Mouse (Mus musculus): ENCODE results near the gene Otud1. TPM values are rescaled to one million over a fixed set of nuclear protein-coding genes. Genes with fewer than 3 reads are reported as not detected.
A peak's percentile ranks its signal among the peaks of the same experiment; 100 is the strongest.

Gene Otud1
- polyA plus RNA-seq, 1 experiment from 2014 or later, result 1.2 TPM

GRCm38 (mm10) chr2:19657881-19658589, 483 bp downstream of the Otud1 start:
- peak overlapping the region; percentile 99 for H3K4me2 ChIP-seq
- no peaks in the 10 kb centered on the region for H3K9me3 ChIP-seq (replicated peaks)
- peak; percentile 82 for ATAC-seq
- H3K36me3 ChIP-seq, result no peaks in the 10 kb centered on the region
- H3K27ac ChIP-seq, result peak overlapping the region; percentile 90
- peak overlapping the region; percentile 84 for H3K9ac ChIP-seq
- peaks cover 29% of the 10 kb centered on the region for H3K4me1 ChIP-seq
- H3K27me3 ChIP-seq (replicated peaks), result peaks cover 19% of the 10 kb centered on the region
- H3K4me3 ChIP-seq, result peak overlapping the region; percentile 75
- under 1% methylated on average over 102 of the region's 108 CpGs for whole genome bisulfite sequencing (ENCODE audit: insufficient replicate concordance)

- peak overlapping the region; percentile 99 for H3K4me2 ChIP-seq
- 4% methylated on average over 49 of the region's 49 CpGs for WGBS (ENCODE audit: insufficient replicate concordance)
- H3K27me3 ChIP-seq (replicated peaks), result peaks cover 19% of the 10 kb centered on the region
- peak overlapping the region; percentile 75 for H3K4me3 ChIP-seq
- no peak for ATAC-seq
- no peaks in the 10 kb centered on the region for H3K9me3 ChIP-seq (replicated peaks)
- H3K4me1 ChIP-seq, result peaks cover 29% of the 10 kb centered on the region
- H3K9ac ChIP-seq, result peak overlapping the region; percentile 84
- no peaks in the 10 kb centered on the region for H3K36me3 ChIP-seq
- peak overlapping the region; percentile 90 for H3K27ac ChIP-seq
Measured at GRCm38 (mm10) chr2:19658661-19659384, 1.3 kb downstream of the Otud1 start.

GRCm38 (mm10) chr2:19660875-19661274, 3.3 kb downstream of the Otud1 start:
- ATAC-seq, result no peak
- peaks cover 29% of the 10 kb centered on the region for H3K4me1 ChIP-seq
- H3K27ac ChIP-seq, result no peak overlapping the region
- H3K27me3 ChIP-seq (replicated peaks), result peaks cover 19% of the 10 kb centered on the region
- H3K4me3 ChIP-seq, result no peak overlapping the region
- H3K9me3 ChIP-seq (replicated peaks), result no peaks in the 10 kb centered on the region
- no peak overlapping the region for H3K9ac ChIP-seq
- H3K36me3 ChIP-seq, result no peaks in the 10 kb centered on the region
- H3K4me2 ChIP-seq, result no peak overlapping the region

- Histone ChIP-seq H3K9ac (no peak overlapping the region), H3K27ac (no peak overlapping the region), H3K4me3 (no peak overlapping the region), H3K36me3 (no peaks in the 10 kb centered on the region), H3K4me1 (peaks cover 11% of the 10 kb centered on the region), H3K27me3 (replicated peaks) (peaks cover 13% of the 10 kb centered on the region), H3K9me3 (replicated peaks) (no peaks in the 10 kb centered on the region), H3K4me2 (no peak overlapping the region)
- ATAC-seq, result no peak
- WGBS (ENCODE audit: insufficient replicate concordance), result 32% methylated on average over 4 of the region's 4 CpGs
Measured at GRCm38 (mm10) chr2:19663146-19663848, 5.7 kb downstream of the Otud1 start.

DNA sequence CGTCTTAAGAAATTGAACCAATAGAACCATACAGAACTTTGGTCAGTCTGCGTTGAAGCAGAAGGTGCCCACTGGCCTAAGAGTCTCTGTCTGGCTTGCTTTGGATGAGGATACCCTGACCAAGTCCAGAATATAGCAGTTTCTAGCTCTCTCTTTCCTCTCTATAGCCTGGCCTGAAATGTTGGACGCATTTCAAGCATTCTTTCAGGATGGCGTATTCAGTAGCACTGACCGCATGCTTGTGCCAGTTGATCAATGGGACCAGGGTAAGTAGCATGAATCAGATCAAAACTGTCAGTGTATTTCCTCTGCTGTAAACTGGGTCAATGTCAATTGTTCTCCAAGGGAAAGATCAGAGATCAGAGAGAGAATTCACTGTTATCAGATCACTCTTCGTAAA, 6.6 kb downstream of the Otud1 start:
- no peaks in the 10 kb centered on the region for H3K36me3 ChIP-seq
- H3K27me3 ChIP-seq (replicated peaks), result peaks cover 4% of the 10 kb centered on the region
- 73% methylated on average over 6 of the region's 6 CpGs for WGBS (ENCODE audit: insufficient replicate concordance)
- H3K9ac ChIP-seq, result no peak overlapping the region
- H3K9me3 ChIP-seq (replicated peaks), result no peaks in the 10 kb centered on the region
- peaks cover 3% of the 10 kb centered on the region for H3K4me1 ChIP-seq
- no peak overlapping the region for H3K4me2 ChIP-seq
- no peak for ATAC-seq
- no peak overlapping the region for H3K27ac ChIP-seq
- H3K4me3 ChIP-seq, result no peak overlapping the region

- no peaks in the 10 kb centered on the region for H3K9me3 ChIP-seq (replicated peaks)
- no peak overlapping the region for H3K4me2 ChIP-seq
- WGBS (ENCODE audit: insufficient replicate concordance), result 51% methylated on average over 7 of the region's 7 CpGs
- no peak overlapping the region for H3K4me3 ChIP-seq
- H3K4me1 ChIP-seq, result no peaks in the 10 kb centered on the region
- H3K27ac ChIP-seq, result no peak overlapping the region
- no peaks in the 10 kb centered on the region for H3K36me3 ChIP-seq
- no peak for ATAC-seq
- no peaks in the 10 kb centered on the region; the same call in 1 of the 2 replicates for H3K27me3 ChIP-seq (replicated peaks)
- no peak overlapping the region for H3K9ac ChIP-seq
Measured at GRCm38 (mm10) chr2:19664555-19665475, 7.3 kb downstream of the Otud1 start.

- Histone ChIP-seq H3K9ac (no peak overlapping the region), H3K9me3 (replicated peaks) (no peaks in the 10 kb centered on the region), H3K4me1 (no peaks in the 10 kb centered on the region), H3K27ac (no peak overlapping the region), H3K4me2 (no peak overlapping the region), H3K36me3 (no peaks in the 10 kb centered on the region), H3K4me3 (no peak overlapping the region), H3K27me3 (replicated peaks) (no peaks in the 10 kb centered on the region; the same call in 1 of the 2 replicates)
- ATAC-seq, result no peak
- 30% methylated on average over 3 of the region's 3 CpGs for WGBS (ENCODE audit: insufficient replicate concordance)
Measured at GRCm38 (mm10) chr2:19665841-19666240, 8.3 kb downstream of the Otud1 start.

DNA sequence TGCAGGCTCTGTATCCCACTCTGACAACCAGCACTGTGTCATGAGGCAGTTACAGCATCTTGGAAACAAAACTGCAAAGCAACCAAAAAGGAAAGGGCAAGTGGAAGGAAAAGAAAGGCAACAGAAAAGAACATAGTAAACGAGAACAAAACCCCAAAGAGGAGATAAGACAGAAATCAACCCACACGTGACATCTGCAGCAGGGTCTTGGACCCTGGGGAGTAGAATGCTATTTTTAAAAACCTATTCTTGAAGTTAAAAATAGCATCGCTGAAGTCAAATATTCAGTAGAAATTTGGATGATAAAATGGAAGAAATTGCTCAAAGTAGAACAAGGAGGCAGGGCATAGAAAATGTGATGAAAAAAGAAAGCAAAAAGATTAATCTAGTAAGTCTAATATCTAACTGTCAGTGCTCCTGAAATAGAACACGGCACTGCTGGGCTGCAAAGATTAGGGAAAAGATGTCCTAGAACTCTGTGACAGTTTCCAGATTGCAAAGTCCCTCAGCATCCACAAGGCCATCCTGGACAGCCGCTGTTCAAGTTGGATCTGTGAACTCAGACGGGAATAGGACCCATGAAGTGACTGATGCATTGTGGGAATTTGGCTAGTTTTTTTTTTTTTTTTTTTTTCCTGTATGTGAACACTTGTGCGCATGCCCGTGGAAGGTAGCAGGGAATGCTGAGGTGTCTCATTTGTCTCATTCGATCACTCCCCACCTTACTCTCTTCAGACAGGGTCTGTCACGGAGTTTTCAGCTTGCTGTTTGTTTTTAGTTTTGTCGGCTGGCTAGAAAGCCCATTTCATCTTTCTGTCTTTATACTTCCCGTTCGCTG, 13.5 kb downstream of the Otud1 start:
- H3K27ac ChIP-seq, result no peak overlapping the region
- no peaks in the 10 kb centered on the region for H3K36me3 ChIP-seq
- H3K4me2 ChIP-seq, result no peak overlapping the region
- no peaks in the 10 kb centered on the region for H3K9me3 ChIP-seq (replicated peaks)
- WGBS (ENCODE audit: insufficient replicate concordance), result 58% methylated on average over 13 of the region's 13 CpGs
- H3K4me1 ChIP-seq, result no peaks in the 10 kb centered on the region
- no peak for ATAC-seq
- no peak overlapping the region for H3K4me3 ChIP-seq
- H3K27me3 ChIP-seq (replicated peaks), result no peaks in the 10 kb centered on the region
- H3K9ac ChIP-seq, result no peak overlapping the region

DNA sequence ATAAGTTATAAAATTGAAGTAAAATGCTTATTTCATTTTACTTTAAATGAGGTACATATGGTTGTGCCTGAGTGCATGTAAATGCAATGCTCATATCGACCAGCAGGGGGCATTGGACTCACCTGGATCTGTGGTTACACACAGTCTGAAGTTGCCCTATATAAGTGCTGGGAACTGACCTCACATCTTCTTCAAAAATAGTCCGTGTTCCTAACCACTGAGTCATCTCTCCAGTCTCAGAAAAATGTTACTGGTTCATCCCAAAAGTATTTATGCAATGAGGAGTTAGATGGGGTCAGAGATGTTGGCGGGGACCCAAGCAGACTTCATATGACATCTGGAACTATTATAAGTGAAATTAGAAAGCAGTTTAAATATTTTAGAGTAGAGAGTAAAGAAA, 25.4 kb downstream of the Otud1 start:
- no peak overlapping the region for H3K9ac ChIP-seq
- H3K27me3 ChIP-seq (replicated peaks), result no peaks in the 10 kb centered on the region
- no peaks in the 10 kb centered on the region for H3K9me3 ChIP-seq (replicated peaks)
- 34% methylated on average over 3 of the region's 3 CpGs for WGBS (ENCODE audit: insufficient replicate concordance)
- H3K36me3 ChIP-seq, result no peaks in the 10 kb centered on the region
- no peak for ATAC-seq
- no peaks in the 10 kb centered on the region for H3K4me1 ChIP-seq
- no peak overlapping the region for H3K4me3 ChIP-seq
- H3K27ac ChIP-seq, result no peak overlapping the region
- no peak overlapping the region for H3K4me2 ChIP-seq

- H3K4me2 ChIP-seq, result no peak overlapping the region
- H3K4me3 ChIP-seq, result no peak overlapping the region
- 52% methylated on average over 14 of the region's 14 CpGs for WGBS (ENCODE audit: insufficient replicate concordance)
- no peak for ATAC-seq
- no peak overlapping the region for H3K9ac ChIP-seq
- H3K27ac ChIP-seq, result no peak overlapping the region
- no peaks in the 10 kb centered on the region for H3K27me3 ChIP-seq (replicated peaks)
- H3K4me1 ChIP-seq, result peaks cover 10% of the 10 kb centered on the region; the same call in 1 of the 2 replicates
- no peaks in the 10 kb centered on the region for H3K36me3 ChIP-seq
- no peaks in the 10 kb centered on the region for H3K9me3 ChIP-seq (replicated peaks)
Measured at GRCm38 (mm10) chr2:19685489-19686147, 28.1 kb downstream of the Otud1 start.
